Mouse (Mus musculus) heart, embryonic 14.5 days (tissue): Measurements from ENCODE around the gene Cct8l1. TPM values are rescaled to one million over a fixed set of nuclear protein-coding genes. Genes with fewer than 3 reads are reported as not detected.

Experiments
- ATAC-seq: fragments of 200-750 bp; cut with Nextera tagmentation; 2 replicates; pipeline ENCODE4 v1.8.0; 2017; ENCODE audit warnings: low read depth, moderate TSS enrichment; ENCODE audit not compliant: insufficient number of reproducible peaks, insufficient read depth, low FRiP score
- H3K27ac ChIP-seq, 2 experiments: fragments of 200-500 bp in 1 of 2; fragments of 300-500 bp in 1 of 2; sonication (generic) in 1 of 2; replicated peaks in 1 of 2; 2 replicates each; pipeline ENCODE4 v1.5.1; 2012 to 2014; ENCODE audit warnings: low read depth in 2 of 2, low read length in 2 of 2, control low read depth in 1 of 2, mild to moderate bottlenecking in 1 of 2, mixed read lengths in 1 of 2; ENCODE audit not compliant: control insufficient read depth in 1 of 2, insufficient read depth in 1 of 2
- H3K27me3 ChIP-seq: fragments of 300-500 bp; sonication (generic); 2 replicates; pipeline ENCODE4 v1.6.1; 2014; ENCODE audit warnings: mild to moderate bottlenecking, low read length, control low read depth; ENCODE audit not compliant: control insufficient read depth, insufficient read depth
- H3K36me3 ChIP-seq: fragments of 300-500 bp; sonication (generic); 2 replicates; pipeline ENCODE4 v1.6.1; 2014; ENCODE audit warnings: mild to moderate bottlenecking, control low read depth, low read length, mixed read lengths; ENCODE audit not compliant: control insufficient read depth, insufficient read depth
- H3K4me1 ChIP-seq, 2 experiments: fragments of 200-500 bp in 1 of 2; fragments of 300-500 bp in 1 of 2; sonication (generic) in 1 of 2; 2 replicates each; pipeline ENCODE4 v1.6.1; 2012 to 2014; ENCODE audit warnings: low read length in 2 of 2, control low read depth in 1 of 2, mixed read lengths in 1 of 2; ENCODE audit not compliant: control insufficient read depth in 2 of 2, insufficient read depth in 2 of 2
- H3K4me2 ChIP-seq: fragments of 300-500 bp; sonication (generic); 2 replicates; pipeline ENCODE4 v1.6.1; 2014; ENCODE audit warnings: mild to moderate bottlenecking, low read length
- H3K4me3 ChIP-seq, 2 experiments: fragments of 200-500 bp in 1 of 2; fragments of 300-500 bp in 1 of 2; sonication (generic) in 1 of 2; 2 replicates each; pipeline ENCODE4 v1.5.1; 2012 to 2014; ENCODE audit warnings: low read length in 2 of 2, mild to moderate bottlenecking in 2 of 2, control low read depth in 1 of 2, low read depth in 1 of 2, moderate library complexity in 1 of 2; ENCODE audit not compliant: control insufficient read depth in 1 of 2, insufficient read depth in 1 of 2
- H3K9ac ChIP-seq: fragments of 300-500 bp; sonication (generic); 2 replicates; pipeline ENCODE4 v1.6.1; 2014; ENCODE audit warnings: mild to moderate bottlenecking, low read length
- H3K9me3 ChIP-seq: fragments of 300-500 bp; sonication (generic); 2 replicates; pipeline ENCODE4 v1.6.1; 2016; ENCODE audit warnings: low read length, control low read depth; ENCODE audit not compliant: control insufficient read depth
- WGBS: fragments of 180-500 bp; shearing (Covaris S2); extraction: QIAGEN DNeasy Blood & Tissue Kit; methylation state at CpG from one replicate; pipeline ENCODE4 v1.1.7; 2014; 5-methylcytosine and 5-hydroxymethylcytosine counted together
- polyA plus RNA-seq: library from polyadenylated mRNA; unstranded; fragments of >200 nt; fragmentation: Nextera tagmentation; extraction: Ambion mirVana; gene quantifications from 2 replicates; pipeline ENCODE4 v1.2.1, GENCODE M21; 2014

Cct8l1 gene
- polyA plus RNA-seq, 1 experiment from 2014 or later = not detected

GRCm38 (mm10) chr5:25540921-25541320 is 25.1 kb downstream of the Cct8l1 start:
- H3K4me1 ChIP-seq = 0 out of 4 replicates have a peak, but pooled peaks cover 0 to 2% of the 10 kb centered on the region in 2 experiments
- no peaks in the 10 kb centered on the region for H3K36me3 ChIP-seq
- ATAC-seq = no peak
- 87% methylated on average over 3 of the region's 3 CpGs for WGBS
- no peak overlapping the region for H3K4me2 ChIP-seq
- peaks cover 11% of the 10 kb centered on the region; the same call in 1 of the 2 replicates for H3K9me3 ChIP-seq
- H3K4me3 ChIP-seq = no peak overlapping the region
- H3K9ac ChIP-seq = no peak overlapping the region
- H3K27me3 ChIP-seq = no peaks in the 10 kb centered on the region
- no peak overlapping the region for H3K27ac ChIP-seq

GRCm38 (mm10) chr5:25541661-25542060 is 25.8 kb downstream of the Cct8l1 start:
- no peak overlapping the region for H3K9ac ChIP-seq
- no peak for ATAC-seq
- H3K27ac ChIP-seq = no peak overlapping the region
- no peak overlapping the region for H3K4me2 ChIP-seq
- H3K36me3 ChIP-seq = no peaks in the 10 kb centered on the region
- H3K9me3 ChIP-seq = peaks cover 11% of the 10 kb centered on the region; the same call in 1 of the 2 replicates
- WGBS = 75% methylated on average over 2 of the region's 2 CpGs
- H3K27me3 ChIP-seq = no peaks in the 10 kb centered on the region
- H3K4me3 ChIP-seq = no peak overlapping the region
- 0 out of 4 replicates have a peak, but pooled peaks cover 0 to 2% of the 10 kb centered on the region in 2 experiments for H3K4me1 ChIP-seq

- Histone ChIP-seq H3K4me3 (no peak overlapping the region), H3K9me3 (no peaks in the 10 kb centered on the region), H3K36me3 (no peaks in the 10 kb centered on the region), H3K4me2 (no peak overlapping the region), H3K4me1 (no peaks in the 10 kb centered on the region), H3K27me3 (no peaks in the 10 kb centered on the region), H3K9ac (no peak overlapping the region), H3K27ac (no peak overlapping the region)
- ATAC-seq = no peak
- 80% methylated on average over 3 of the region's 3 CpGs for WGBS
Measured at GRCm38 (mm10) chr5:25544061-25544460, 28.2 kb downstream of the Cct8l1 start.

GRCm38 (mm10) chr5:25544566-25544965 is 28.7 kb downstream of the Cct8l1 start:
- Histone ChIP-seq H3K4me2 (no peak overlapping the region), H3K4me1 (no peaks in the 10 kb centered on the region), H3K9ac (no peak overlapping the region), H3K36me3 (no peaks in the 10 kb centered on the region), H3K4me3 (no peak overlapping the region), H3K27ac (no peak overlapping the region), H3K27me3 (no peaks in the 10 kb centered on the region), H3K9me3 (no peaks in the 10 kb centered on the region)
- 79% methylated on average over 5 of the region's 5 CpGs for WGBS
- ATAC-seq = no peak

GRCm38 (mm10) chr5:25546912-25547311 is 31.0 kb downstream of the Cct8l1 start:
- Histone ChIP-seq H3K9ac (no peak overlapping the region), H3K4me2 (no peak overlapping the region), H3K4me1 (no peaks in the 10 kb centered on the region), H3K36me3 (no peaks in the 10 kb centered on the region), H3K9me3 (no peaks in the 10 kb centered on the region), H3K4me3 (no peak overlapping the region), H3K27me3 (no peaks in the 10 kb centered on the region), H3K27ac (no peak overlapping the region)
- ATAC-seq = no peak
- 94% methylated on average over 2 of the region's 2 CpGs for WGBS

- Histone ChIP-seq H3K4me2 (no peak overlapping the region), H3K4me3 (no peak overlapping the region), H3K27ac (no peak overlapping the region), H3K27me3 (no peaks in the 10 kb centered on the region), H3K36me3 (no peaks in the 10 kb centered on the region), H3K4me1 (no peaks in the 10 kb centered on the region), H3K9ac (no peak overlapping the region), H3K9me3 (no peaks in the 10 kb centered on the region)
- no peak for ATAC-seq
- WGBS = 84% methylated on average over 1 of the region's 1 CpGs
Measured at GRCm38 (mm10) chr5:25550912-25551311, 35.0 kb downstream of the Cct8l1 start.

- H3K4me3 ChIP-seq = no peak overlapping the region
- no peaks in the 10 kb centered on the region for H3K9me3 ChIP-seq
- 69% methylated on average over 1 of the region's 1 CpGs for WGBS
- H3K36me3 ChIP-seq = no peaks in the 10 kb centered on the region
- no peak overlapping the region for H3K27ac ChIP-seq
- H3K9ac ChIP-seq = no peak overlapping the region
- ATAC-seq = no peak
- no peaks in the 10 kb centered on the region for H3K4me1 ChIP-seq
- no peaks in the 10 kb centered on the region for H3K27me3 ChIP-seq
- no peak overlapping the region for H3K4me2 ChIP-seq
Measured at GRCm38 (mm10) chr5:25554210-25554609, 38.3 kb downstream of the Cct8l1 start.

- Histone ChIP-seq H3K27me3 (no peaks in the 10 kb centered on the region), H3K4me1 (no peaks in the 10 kb centered on the region), H3K9ac (no peak overlapping the region), H3K9me3 (no peaks in the 10 kb centered on the region), H3K4me2 (no peak overlapping the region), H3K27ac (no peak overlapping the region), H3K36me3 (no peaks in the 10 kb centered on the region), H3K4me3 (no peak overlapping the region)
- WGBS = 43% methylated on average over 1 of the region's 1 CpGs
- no peak for ATAC-seq
Measured at GRCm38 (mm10) chr5:25554689-25555088, 38.8 kb downstream of the Cct8l1 start.
